Mouse (Mus musculus) thymus, adult 2 months (tissue): ENCODE measurements around the gene Agap2. TPM values are rescaled to one million over a fixed set of nuclear protein-coding genes. Genes with fewer than 3 reads are reported as not detected.

Source experiments
- DNase-seq: peaks from one replicate; pipeline ENCODE4 v3.0.0; 2021
- H3K27ac ChIP-seq: fragments of 200-500 bp; 2 replicates; pipeline ENCODE4 v1.5.1; 2012; ENCODE audit warnings: low read length, control low read depth; ENCODE audit not compliant: control insufficient read depth, insufficient read depth
- H3K27me3 ChIP-seq: fragments of 200-500 bp; 2 replicates; pipeline ENCODE4 v1.6.1; 2012; ENCODE audit warnings: mild to moderate bottlenecking, low read length, moderate library complexity, mixed read lengths; ENCODE audit not compliant: control insufficient read depth, insufficient read depth
- H3K36me3 ChIP-seq: fragments of 200-500 bp; 2 replicates; pipeline ENCODE4 v1.6.1; 2012; ENCODE audit warnings: mild to moderate bottlenecking, low read length, moderate library complexity; ENCODE audit not compliant: control insufficient read depth, insufficient read depth
- H3K4me1 ChIP-seq: fragments of 200-500 bp; replicated peaks from 2 replicates; pipeline ENCODE4 v1.6.1; 2012; ENCODE audit warnings: low read length; ENCODE audit not compliant: control insufficient read depth, insufficient read depth
- H3K4me3 ChIP-seq: fragments of 200-500 bp; 2 replicates; pipeline ENCODE4 v1.5.1; 2012; ENCODE audit warnings: mild to moderate bottlenecking, low read length, control low read depth, moderate library complexity; ENCODE audit not compliant: control insufficient read depth, insufficient read depth
- CTCF ChIP-seq: fragments of 200-500 bp; IDR thresholded peaks from 2 replicates; pipeline ENCODE4 v1.5.1; 2012; ENCODE audit warnings: mild to moderate bottlenecking, control low read depth, low read length, moderate library complexity, borderline replicate concordance; ENCODE audit not compliant: control insufficient read depth, poor library complexity, insufficient read depth; ENCODE audit errors: extremely low read depth
- POLR2A ChIP-seq: fragments of 200-500 bp; IDR thresholded peaks from 2 replicates; pipeline ENCODE4 v1.6.1; 2012; ENCODE audit warnings: mild to moderate bottlenecking, low read length, control low read depth, moderate library complexity; ENCODE audit not compliant: control insufficient read depth, poor library complexity, insufficient read depth; ENCODE audit errors: extremely low read depth
- WGBS: fragments of 180-500 bp; shearing (Covaris S2); methylation state at CpG from one replicate; pipeline ENCODE4 v1.1.7; 2018; 5-methylcytosine and 5-hydroxymethylcytosine counted together
- polyA plus RNA-seq: library from polyadenylated mRNA; depleted of rRNA; stranded (reverse); fragments of >200 nt; gene quantifications from 2 replicates; pipeline ENCODE4 v1.2.3, GENCODE M21; 2012

The Agap2 gene
- polyA plus RNA-seq, 1 experiment, result 123 TPM

DNA sequence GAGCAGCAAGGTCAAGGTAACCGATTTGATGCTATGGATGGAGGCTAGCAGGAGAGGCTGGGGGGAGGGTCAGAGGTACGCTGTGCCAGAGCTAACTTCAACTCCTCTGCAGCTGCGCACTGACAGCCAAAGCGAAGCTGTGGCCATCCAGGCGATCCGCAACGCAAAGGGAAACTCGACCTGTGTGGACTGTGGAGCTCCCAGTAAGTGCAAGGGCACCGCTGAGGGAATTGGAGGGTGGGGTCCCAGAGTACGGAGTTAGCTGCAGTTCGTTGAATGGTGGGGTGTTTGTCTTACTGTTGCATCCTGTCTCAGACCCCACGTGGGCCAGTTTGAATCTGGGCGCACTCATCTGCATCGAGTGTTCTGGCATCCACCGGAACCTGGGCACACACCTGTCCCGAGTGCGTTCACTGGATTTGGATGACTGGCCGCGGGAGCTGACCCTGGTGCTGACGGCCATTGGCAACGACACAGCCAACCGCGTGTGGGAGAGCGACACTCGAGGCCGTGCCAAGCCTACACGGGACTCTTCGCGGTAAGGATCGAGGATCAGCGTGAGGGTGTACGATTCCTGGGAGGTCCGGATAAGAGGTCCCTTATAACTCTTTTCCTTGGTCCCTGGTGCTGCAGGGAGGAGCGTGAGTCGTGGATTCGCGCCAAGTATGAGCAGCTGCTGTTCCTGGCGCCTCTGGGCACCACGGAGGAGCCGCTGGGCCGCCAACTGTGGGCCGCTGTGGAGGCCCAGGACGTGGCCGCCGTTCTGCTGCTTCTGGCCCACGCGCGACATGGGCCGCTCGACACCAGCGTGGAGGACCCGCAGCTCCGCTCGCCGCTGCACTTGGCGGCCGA lies 15.7 kb downstream of the Agap2 start:
- H3K36me3 ChIP-seq, result peaks cover 50% of the 10 kb centered on the region
- WGBS, result 90% methylated on average over 57 of the region's 57 CpGs
- H3K27me3 ChIP-seq, result no peaks in the 10 kb centered on the region
- no peak for TF ChIP-seq CTCF
- TF ChIP-seq POLR2A, result no peak
- no peak overlapping the region for H3K4me3 ChIP-seq
- no peak for DNase-seq
- H3K4me1 ChIP-seq, result no peaks in the 10 kb centered on the region
- H3K27ac ChIP-seq, result no peak overlapping the region

DNA sequence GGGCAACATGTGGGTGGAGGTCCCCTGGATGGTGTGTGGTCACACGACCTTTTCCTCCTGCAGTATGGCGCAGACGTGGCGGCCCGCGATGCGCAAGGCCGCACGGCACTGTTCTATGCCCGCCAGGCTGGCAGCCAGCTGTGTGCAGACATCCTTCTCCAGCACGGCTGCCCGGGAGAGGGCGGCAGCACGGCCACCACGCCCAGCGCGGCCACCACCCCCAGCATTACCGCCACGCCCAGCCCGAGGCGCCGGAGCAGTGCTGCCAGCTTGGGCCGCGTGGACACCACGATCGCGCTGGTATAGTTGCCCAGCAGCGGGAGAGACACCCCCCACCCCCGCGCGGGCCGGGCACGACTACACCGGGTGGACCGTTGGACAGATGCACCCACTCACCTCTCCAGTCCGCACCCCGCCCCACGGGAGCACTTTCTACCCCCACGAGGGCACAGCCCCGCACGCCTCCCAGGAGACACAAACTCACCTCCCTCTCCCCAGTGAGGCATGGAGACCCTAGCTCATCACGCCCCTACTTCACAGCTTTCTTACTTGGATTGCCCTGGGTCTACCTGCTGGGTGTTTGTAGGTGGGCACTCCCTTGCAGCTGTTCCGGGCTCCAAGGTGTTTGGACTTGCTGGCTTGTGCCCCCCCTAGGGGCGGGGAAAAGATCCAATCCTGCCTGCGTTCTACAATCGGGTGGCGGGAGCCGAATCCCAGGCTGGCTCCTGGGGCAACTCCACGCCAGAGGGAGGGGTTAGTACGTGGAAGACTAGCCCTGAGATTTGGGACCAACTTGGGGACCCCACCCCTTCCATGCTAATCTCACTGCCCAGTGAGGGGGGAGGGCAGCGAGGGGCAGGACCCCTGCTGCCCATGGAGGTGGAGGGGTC lies 16.7 kb downstream of the Agap2 start:
- H3K4me3 ChIP-seq, result no peak overlapping the region
- DNase-seq, result no peak
- no peak overlapping the region for H3K27ac ChIP-seq
- H3K27me3 ChIP-seq, result no peaks in the 10 kb centered on the region
- peaks cover 58% of the 10 kb centered on the region for H3K36me3 ChIP-seq
- 92% methylated on average over 49 of the region's 51 CpGs for WGBS
- TF ChIP-seq POLR2A, result no peak
- TF ChIP-seq CTCF, result no peak
- no peaks in the 10 kb centered on the region for H3K4me1 ChIP-seq

DNA sequence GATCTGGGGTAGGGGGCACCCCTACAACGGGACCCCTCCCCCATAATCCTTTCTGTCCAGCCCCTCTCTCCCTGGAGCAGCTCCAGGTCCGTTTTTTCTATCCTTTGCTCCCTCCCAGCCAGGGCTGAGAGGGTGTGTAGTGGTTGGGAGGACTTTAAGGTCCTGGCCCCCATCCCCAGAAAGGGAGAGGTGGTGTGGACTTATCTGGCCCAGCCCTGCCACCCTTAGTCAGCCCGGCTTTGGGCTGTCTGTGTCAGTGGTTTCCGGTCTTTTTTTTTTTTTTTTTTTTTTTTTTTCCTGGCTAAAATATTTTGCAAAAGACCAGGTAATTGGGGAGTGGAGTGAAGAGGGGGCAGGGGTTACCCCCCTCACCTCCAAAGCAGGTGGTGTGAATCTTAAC lies 17.7 kb downstream of the Agap2 start:
- no peak for DNase-seq
- Histone ChIP-seq H3K4me3 (no peak overlapping the region), H3K4me1 (no peaks in the 10 kb centered on the region), H3K27me3 (no peaks in the 10 kb centered on the region), H3K27ac (no peak overlapping the region), H3K36me3 (peaks cover 53% of the 10 kb centered on the region)
- TF ChIP-seq POLR2A (no peak), CTCF (no peak)
- whole genome bisulfite sequencing, result 52% methylated on average over 4 of the region's 4 CpGs

DNA sequence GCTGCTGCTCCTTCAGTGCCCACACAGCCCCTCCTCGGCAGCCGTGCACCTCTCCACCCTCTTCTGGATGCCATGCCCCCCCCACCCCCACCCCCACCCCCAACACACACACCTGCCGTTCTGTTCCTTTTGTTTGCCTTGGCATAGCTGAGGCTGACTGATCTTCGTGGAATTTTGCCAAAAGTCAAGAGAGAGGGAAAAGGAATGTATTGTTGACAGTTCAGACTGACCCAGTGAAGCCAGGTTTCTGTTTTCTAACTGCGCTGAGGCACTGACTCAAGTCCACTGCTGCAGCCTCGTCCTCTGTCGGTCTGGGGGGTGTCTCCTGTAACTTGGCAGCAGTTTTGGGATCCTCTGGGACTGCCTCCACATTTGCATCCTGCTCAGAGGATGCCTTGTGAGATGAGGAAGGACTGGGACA lies 19.3 kb downstream of the Agap2 start:
- DNase-seq, result no peak
- Histone ChIP-seq H3K27ac (no peak overlapping the region), H3K27me3 (no peaks in the 10 kb centered on the region), H3K4me1 (no peaks in the 10 kb centered on the region), H3K4me3 (no peak overlapping the region), H3K36me3 (peaks cover 55% of the 10 kb centered on the region)
- WGBS, result 66% methylated on average over 7 of the region's 7 CpGs
- TF ChIP-seq POLR2A, result no peak
- no peak for TF ChIP-seq CTCF

DNA sequence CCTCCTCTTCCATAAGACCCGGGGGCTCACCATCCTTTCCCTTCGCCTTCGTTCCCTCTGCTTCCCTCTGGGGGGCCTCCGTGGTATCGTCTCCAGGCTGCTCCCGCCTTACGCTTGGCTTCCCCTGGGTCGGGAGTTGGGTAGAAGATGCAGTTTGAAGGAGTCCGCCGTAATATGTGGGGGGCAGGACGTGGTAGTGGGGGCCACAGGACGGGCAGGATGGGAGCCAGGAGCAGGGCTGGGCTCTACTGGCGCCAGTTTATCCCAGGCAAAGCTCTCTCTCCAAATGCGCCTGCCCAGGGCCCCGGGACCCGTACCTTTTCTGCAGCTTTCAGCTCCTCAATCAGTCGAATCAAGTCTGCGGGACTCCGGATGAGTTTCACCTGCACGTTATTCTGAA lies 23.4 kb downstream of the Agap2 start:
- Histone ChIP-seq H3K4me3 (no peak overlapping the region), H3K4me1 (peaks cover 6% of the 10 kb centered on the region), H3K27ac (no peak overlapping the region), H3K27me3 (no peaks in the 10 kb centered on the region), H3K36me3 (peaks cover 41% of the 10 kb centered on the region)
- DNase-seq, result no peak
- 94% methylated on average over 20 of the region's 20 CpGs for WGBS
- TF ChIP-seq POLR2A (no peak), CTCF (no peak)

DNA sequence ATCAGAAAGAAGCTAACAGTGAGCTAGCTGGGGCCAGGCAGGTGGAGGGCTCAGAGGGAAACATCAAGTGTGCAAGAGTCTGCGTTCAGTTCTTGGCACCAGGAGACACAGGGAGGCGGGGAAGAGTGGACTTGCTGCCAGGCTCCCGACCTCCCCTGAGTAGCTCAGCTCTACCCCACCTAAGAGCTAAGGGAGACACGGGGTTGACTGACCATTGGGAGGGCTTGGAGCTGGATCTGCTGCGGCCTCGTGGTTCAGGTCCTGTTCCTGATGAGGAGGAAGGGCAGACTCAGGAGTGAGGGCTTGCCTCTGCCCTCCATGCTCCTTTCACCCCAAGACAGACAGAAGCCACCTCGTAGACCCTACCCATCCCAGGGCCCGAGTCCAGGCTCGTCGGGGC lies 24.1 kb downstream of the Agap2 start:
- Histone ChIP-seq H3K36me3 (peaks cover 41% of the 10 kb centered on the region), H3K27ac (no peak overlapping the region), H3K4me1 (peaks cover 12% of the 10 kb centered on the region), H3K27me3 (no peaks in the 10 kb centered on the region), H3K4me3 (no peak overlapping the region)
- TF ChIP-seq CTCF, result no peak
- TF ChIP-seq POLR2A, result no peak
- 89% methylated on average over 10 of the region's 10 CpGs for WGBS
- DNase-seq, result no peak

DNA sequence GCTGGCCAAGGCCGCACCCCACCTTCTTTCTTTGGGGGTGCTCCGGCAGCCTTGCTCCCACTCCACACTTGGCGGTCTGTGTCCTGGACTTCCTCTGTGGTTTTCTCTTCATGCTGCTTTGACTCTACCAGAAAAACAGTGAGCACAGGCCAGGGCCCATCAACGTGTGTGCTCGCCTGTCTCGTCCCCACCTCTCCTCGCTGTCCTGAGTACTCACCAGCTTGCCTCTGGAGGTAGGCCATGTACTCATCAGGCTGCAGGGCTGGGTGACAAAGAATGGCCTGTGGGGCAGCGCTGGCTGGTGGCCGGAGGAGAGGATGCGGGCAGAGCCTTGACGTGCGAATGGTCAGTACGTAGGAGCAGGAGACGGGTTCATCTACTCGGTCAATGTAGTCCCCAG lies 24.8 kb downstream of the Agap2 start:
- Histone ChIP-seq H3K27me3 (no peaks in the 10 kb centered on the region), H3K4me3 (no peak overlapping the region), H3K4me1 (peaks cover 15% of the 10 kb centered on the region), H3K36me3 (peaks cover 41% of the 10 kb centered on the region), H3K27ac (no peak overlapping the region)
- no peak for DNase-seq
- 73% methylated on average over 15 of the region's 15 CpGs for WGBS
- TF ChIP-seq POLR2A (no peak), CTCF (no peak)
